Mouse (Mus musculus): ENCODE results near the gene Nck2.

The Nck2 gene

GRCm38 (mm10) chr1:43547644-43548043, 103.3 kb downstream of the Nck2 start:
- no peak for TF ChIP-seq GATA4 (IDR thresholded peaks at IDR 0.05; ENCODE audit: insufficient replicate concordance, low read length)

GRCm38 (mm10) chr1:43548749-43549148, 104.4 kb downstream of the Nck2 start:
- TF ChIP-seq GATA4 (IDR thresholded peaks at IDR 0.05; ENCODE audit: insufficient replicate concordance, low read length): no peak

- TF ChIP-seq GATA4 (IDR thresholded peaks at IDR 0.05; ENCODE audit: insufficient replicate concordance, low read length): no peak
These were observed 106.1 kb downstream of the Nck2 start for GRCm38 (mm10) chr1:43550525-43550924.

GRCm38 (mm10) chr1:43555222-43555974, 111.0 kb downstream of the Nck2 start:
- TF ChIP-seq GATA4 (IDR thresholded peaks at IDR 0.05; ENCODE audit: insufficient replicate concordance, low read length): no peak

- TF ChIP-seq GATA4 (IDR thresholded peaks at IDR 0.05; ENCODE audit: insufficient replicate concordance, low read length): no peak
These were observed 114.0 kb downstream of the Nck2 start for GRCm38 (mm10) chr1:43558329-43558728.

- TF ChIP-seq GATA4 (IDR thresholded peaks at IDR 0.05; ENCODE audit: insufficient replicate concordance, low read length): no peak
These were observed 114.8 kb downstream of the Nck2 start for GRCm38 (mm10) chr1:43559043-43559692.

GRCm38 (mm10) chr1:43561085-43561484, 116.7 kb downstream of the Nck2 start:
- no peak for TF ChIP-seq GATA4 (IDR thresholded peaks at IDR 0.05; ENCODE audit: insufficient replicate concordance, low read length)

GRCm38 (mm10) chr1:43562002-43562666, 117.8 kb downstream of the Nck2 start:
- no peak for TF ChIP-seq GATA4 (IDR thresholded peaks at IDR 0.05; ENCODE audit: insufficient replicate concordance, low read length)

GRCm38 (mm10) chr1:43565260-43565659, 120.9 kb downstream of the Nck2 start:
- TF ChIP-seq GATA4 (IDR thresholded peaks at IDR 0.05; ENCODE audit: insufficient replicate concordance, low read length): no peak

- TF ChIP-seq GATA4 (IDR thresholded peaks at IDR 0.05; ENCODE audit: insufficient replicate concordance, low read length): no peak
These were observed 122.4 kb downstream of the Nck2 start for GRCm38 (mm10) chr1:43566677-43567377.

- TF ChIP-seq GATA4 (IDR thresholded peaks at IDR 0.05; ENCODE audit: insufficient replicate concordance, low read length): no peak
These were observed 124.4 kb downstream of the Nck2 start for GRCm38 (mm10) chr1:43568824-43569223.

GRCm38 (mm10) chr1:43571105-43571504, 126.7 kb downstream of the Nck2 start:
- TF ChIP-seq GATA4 (IDR thresholded peaks at IDR 0.05; ENCODE audit: insufficient replicate concordance, low read length): no peak

GRCm38 (mm10) chr1:43574793-43575304, 130.5 kb downstream of the Nck2 start:
- no peak for TF ChIP-seq GATA4 (IDR thresholded peaks at IDR 0.05; ENCODE audit: insufficient replicate concordance, low read length)

- no peak for TF ChIP-seq GATA4 (IDR thresholded peaks at IDR 0.05; ENCODE audit: insufficient replicate concordance, low read length)
These were observed 133.0 kb downstream of the Nck2 start for GRCm38 (mm10) chr1:43577371-43577770.

GRCm38 (mm10) chr1:43583564-43583963, 139.2 kb downstream of the Nck2 start:
- no peak for TF ChIP-seq GATA4 (IDR thresholded peaks at IDR 0.05; ENCODE audit: insufficient replicate concordance, low read length)

Data from liver, adult (tissue).